Mouse (Mus musculus) G1E (cell line): ENCODE results near the gene Eng.

ENCODE experiments used
- CTCF ChIP-seq: IDR thresholded peaks from 2 replicates; pipeline ENCODE4 v1.5.1; 2012; ENCODE audit warnings: low read depth, low read length, inconsistent platforms, mixed read lengths
- GATA1 ChIP-seq: IDR thresholded peaks from 2 replicates; pipeline ENCODE4 v1.6.1; 2012; ENCODE audit warnings: borderline replicate concordance, low read length, inconsistent platforms, mixed read lengths
- GATA2 ChIP-seq: IDR thresholded peaks from 2 replicates; pipeline ENCODE4 v1.6.1; 2012; ENCODE audit warnings: low read depth, low read length, inconsistent platforms, borderline replicate concordance

- no peak for TF ChIP-seq CTCF
- no peak for TF ChIP-seq GATA1
- TF ChIP-seq GATA2: no peak
Observed at GRCm38 (mm10) chr2:32729547-32729946, 83.2 kb downstream of the Eng start.
